Mouse (Mus musculus): ENCODE results near the gene Rnf186. TPM values are rescaled to one million over a fixed set of nuclear protein-coding genes. Genes with fewer than 3 reads are reported as not detected.
A peak's percentile ranks its signal among the peaks of the same experiment; 100 is the strongest.

The Rnf186 gene
- polyA plus RNA-seq, 1 experiment: 461 TPM

DNA sequence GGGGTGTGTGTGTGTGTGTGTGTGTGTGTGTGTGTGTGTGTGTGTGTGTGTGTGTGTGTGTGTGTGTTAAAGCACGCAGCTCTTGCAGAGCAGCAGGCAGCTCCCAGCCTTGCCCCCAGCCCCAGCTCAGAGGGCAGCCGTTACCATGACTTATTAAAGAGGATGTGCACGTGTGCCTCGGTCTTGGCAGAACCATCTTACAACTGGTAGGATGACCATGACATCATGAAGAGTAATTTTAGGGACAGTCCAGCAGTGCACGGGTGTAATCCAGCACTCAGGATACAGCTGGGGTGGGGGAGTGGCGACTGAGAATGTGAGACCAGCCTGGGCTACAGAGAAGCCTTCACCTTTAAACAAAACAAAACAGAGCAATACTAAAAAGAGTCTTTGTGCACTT, 38.3 kb downstream of the Rnf186 start:
- TF ChIP-seq CTCF (IDR thresholded peaks at IDR 0.05; ENCODE audit: extremely low read depth, insufficient read length, insufficient replicate concordance, low read depth, low read length): no peak
- no peak for TF ChIP-seq POLR2A (IDR thresholded peaks at IDR 0.05; ENCODE audit: low read depth, low read length)
- WGBS: 79% methylated on average over 6 of the region's 6 CpGs

DNA sequence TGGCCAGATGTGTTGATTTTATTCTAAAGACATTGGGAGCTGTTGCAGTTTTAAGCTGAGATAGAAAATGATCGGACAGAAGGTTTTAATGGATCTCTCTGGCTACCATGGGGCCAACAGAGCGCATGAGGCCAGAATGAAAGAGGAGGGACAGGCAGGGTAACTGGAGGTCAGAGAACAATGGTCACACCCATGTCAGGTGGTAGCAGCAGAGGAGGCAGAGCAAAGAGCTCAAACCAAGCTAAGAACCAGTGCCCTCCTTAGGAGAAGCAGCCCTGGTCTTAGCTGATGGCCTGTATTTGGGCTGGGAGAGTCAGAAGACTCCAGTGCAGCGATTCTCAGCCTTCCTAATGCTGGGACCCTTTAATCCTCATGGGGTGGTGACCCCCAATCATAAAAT, 40.4 kb downstream of the Rnf186 start:
- H3K27ac ChIP-seq (ENCODE audit: insufficient read depth, low read depth, low read length): peak overlapping the region; percentile 94
- no peaks in the 10 kb centered on the region for H3K27me3 ChIP-seq (ENCODE audit: control insufficient read depth, insufficient read depth, low read length)
- peaks cover 47% of the 10 kb centered on the region for H3K4me1 ChIP-seq (ENCODE audit: control insufficient read depth, insufficient read depth, insufficient read length, low read length)
- H3K36me3 ChIP-seq (ENCODE audit: control insufficient read depth, insufficient read depth, low read length): peaks cover 8% of the 10 kb centered on the region
- TF ChIP-seq CTCF (IDR thresholded peaks at IDR 0.05; ENCODE audit: extremely low read depth, insufficient read length, insufficient replicate concordance, low read depth, low read length) (no peak), POLR2A (IDR thresholded peaks at IDR 0.05; ENCODE audit: low read depth, low read length) (no peak)
- H3K4me3 ChIP-seq (ENCODE audit: low read depth, low read length): no peak overlapping the region
- WGBS: 44% methylated on average over 3 of the region's 3 CpGs

More for the DNA sequence above, 38.3 kb downstream of the Rnf186 start:
- H3K27me3 ChIP-seq (ENCODE audit: control insufficient read depth, insufficient read depth, low read length): no peaks in the 10 kb centered on the region
- no peak overlapping the region for H3K4me3 ChIP-seq (ENCODE audit: low read depth, low read length)
- peak overlapping the region; percentile 96; the same call in 1 of the 2 replicates for H3K27ac ChIP-seq (ENCODE audit: insufficient read depth, low read depth, low read length)
- peaks cover 55% of the 10 kb centered on the region for H3K4me1 ChIP-seq (ENCODE audit: control insufficient read depth, insufficient read depth, insufficient read length, low read length)
- peaks cover 1% of the 10 kb centered on the region; the same call in 1 of the 2 replicates for H3K36me3 ChIP-seq (ENCODE audit: control insufficient read depth, insufficient read depth, low read length)

DNA sequence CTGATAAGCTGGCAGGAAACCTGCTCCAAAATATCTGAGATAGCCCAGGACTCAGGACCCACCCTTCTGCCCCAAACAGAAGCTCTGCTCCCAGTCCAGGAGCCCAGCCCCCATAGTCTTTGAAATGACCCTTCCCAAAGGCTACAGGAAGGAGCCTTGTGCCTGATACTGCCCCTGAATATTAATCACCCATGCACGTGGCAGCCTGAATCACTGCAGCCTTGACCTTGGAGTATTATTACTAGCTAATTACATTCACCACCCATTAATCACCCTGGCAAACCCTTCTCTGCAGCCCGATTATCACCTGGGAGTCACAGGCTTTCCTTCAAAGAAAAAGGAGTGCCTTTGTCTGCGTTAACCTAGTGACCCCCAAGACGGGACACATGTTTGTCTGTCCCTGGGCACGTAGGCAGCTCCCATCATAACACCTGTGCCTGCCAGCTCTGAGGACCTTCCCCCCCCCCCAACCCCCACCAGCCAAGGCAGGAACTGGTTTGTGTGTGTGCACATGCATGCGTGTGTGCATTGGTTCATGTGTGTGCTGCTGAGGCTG, 41.1 kb downstream of the Rnf186 start:
- H3K27me3 ChIP-seq (ENCODE audit: control insufficient read depth, insufficient read depth, low read length): no peaks in the 10 kb centered on the region
- peak overlapping the region; percentile 94 for H3K27ac ChIP-seq (ENCODE audit: insufficient read depth, low read depth, low read length)
- H3K4me1 ChIP-seq (ENCODE audit: control insufficient read depth, insufficient read depth, insufficient read length, low read length): peaks cover 43% of the 10 kb centered on the region
- peaks cover 11% of the 10 kb centered on the region for H3K36me3 ChIP-seq (ENCODE audit: control insufficient read depth, insufficient read depth, low read length)
- WGBS: 22% methylated on average over 6 of the region's 6 CpGs
- no peak overlapping the region for H3K4me3 ChIP-seq (ENCODE audit: low read depth, low read length)
- TF ChIP-seq CTCF (IDR thresholded peaks at IDR 0.05; ENCODE audit: extremely low read depth, insufficient read length, insufficient replicate concordance, low read depth, low read length): no peak
- no peak for TF ChIP-seq POLR2A (IDR thresholded peaks at IDR 0.05; ENCODE audit: low read depth, low read length)

DNA sequence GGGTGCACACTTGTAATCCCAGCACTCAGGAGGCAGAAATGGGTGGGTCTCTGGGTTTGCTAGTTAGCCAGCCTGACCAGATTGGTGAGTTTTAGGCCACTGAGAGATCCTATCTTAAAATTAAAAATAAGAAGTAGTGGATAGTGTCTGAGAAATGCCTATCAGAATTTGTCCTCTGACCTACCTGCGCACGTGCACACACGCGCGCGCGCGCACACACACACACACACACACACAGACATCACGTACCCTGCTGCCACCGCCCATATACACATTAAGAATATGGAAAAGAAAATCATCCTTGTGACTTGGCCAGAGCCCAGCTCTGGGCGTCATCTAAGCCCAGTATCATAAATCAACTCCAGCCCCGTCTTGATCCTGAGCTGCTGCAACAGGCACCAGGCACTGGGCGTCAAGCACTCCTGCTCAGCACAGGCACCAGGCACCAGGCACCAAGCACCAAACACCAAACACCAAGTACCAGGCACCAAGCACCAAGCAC, 44.3 kb downstream of the Rnf186 start:
- H3K27me3 ChIP-seq (ENCODE audit: control insufficient read depth, insufficient read depth, low read length): no peaks in the 10 kb centered on the region

DNA sequence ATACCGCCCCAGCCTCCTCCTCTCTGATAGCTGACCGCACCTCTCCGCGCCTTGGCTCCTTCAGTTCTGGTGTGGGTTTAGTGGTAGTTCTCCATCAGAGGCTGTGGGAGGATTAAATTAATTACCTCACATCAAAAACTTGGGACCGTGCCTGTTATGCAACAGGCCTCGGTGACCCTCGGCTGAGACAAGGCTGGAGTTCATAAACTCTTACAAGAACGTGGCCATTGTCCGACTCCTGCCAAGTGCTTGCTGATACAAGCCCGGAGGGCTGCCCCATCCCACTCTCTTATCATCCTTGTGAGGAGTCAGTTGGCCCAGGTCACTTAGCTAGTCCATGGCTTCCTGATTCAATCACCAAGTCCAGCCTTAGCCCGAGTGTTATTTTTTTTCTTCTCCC, 46.4 kb downstream of the Rnf186 start:
- no peak overlapping the region for H3K27ac ChIP-seq (ENCODE audit: insufficient read depth, low read depth, low read length)
- H3K4me3 ChIP-seq (ENCODE audit: low read depth, low read length): no peak overlapping the region
- no peaks in the 10 kb centered on the region for H3K27me3 ChIP-seq (ENCODE audit: control insufficient read depth, insufficient read depth, low read length)
- 79% methylated on average over 11 of the region's 11 CpGs for WGBS
- H3K4me1 ChIP-seq (ENCODE audit: control insufficient read depth, insufficient read depth, insufficient read length, low read length): peaks cover 29% of the 10 kb centered on the region
- TF ChIP-seq CTCF (IDR thresholded peaks at IDR 0.05; ENCODE audit: extremely low read depth, insufficient read length, insufficient replicate concordance, low read depth, low read length) (no peak), POLR2A (IDR thresholded peaks at IDR 0.05; ENCODE audit: low read depth, low read length) (no peak)
- H3K36me3 ChIP-seq (ENCODE audit: control insufficient read depth, insufficient read depth, low read length): peaks cover 18% of the 10 kb centered on the region

More for the DNA sequence above, 44.3 kb downstream of the Rnf186 start:
- 81% methylated on average over 13 of the region's 13 CpGs for WGBS
- Histone ChIP-seq H3K27ac (ENCODE audit: insufficient read depth, low read depth, low read length) (no peak overlapping the region), H3K4me1 (ENCODE audit: control insufficient read depth, insufficient read depth, insufficient read length, low read length) (peaks cover 31% of the 10 kb centered on the region), H3K36me3 (ENCODE audit: control insufficient read depth, insufficient read depth, low read length) (peaks cover 18% of the 10 kb centered on the region), H3K4me3 (ENCODE audit: low read depth, low read length) (no peak overlapping the region)
- TF ChIP-seq POLR2A (IDR thresholded peaks at IDR 0.05; ENCODE audit: low read depth, low read length): no peak
- no peak for TF ChIP-seq CTCF (IDR thresholded peaks at IDR 0.05; ENCODE audit: extremely low read depth, insufficient read length, insufficient replicate concordance, low read depth, low read length)

DNA sequence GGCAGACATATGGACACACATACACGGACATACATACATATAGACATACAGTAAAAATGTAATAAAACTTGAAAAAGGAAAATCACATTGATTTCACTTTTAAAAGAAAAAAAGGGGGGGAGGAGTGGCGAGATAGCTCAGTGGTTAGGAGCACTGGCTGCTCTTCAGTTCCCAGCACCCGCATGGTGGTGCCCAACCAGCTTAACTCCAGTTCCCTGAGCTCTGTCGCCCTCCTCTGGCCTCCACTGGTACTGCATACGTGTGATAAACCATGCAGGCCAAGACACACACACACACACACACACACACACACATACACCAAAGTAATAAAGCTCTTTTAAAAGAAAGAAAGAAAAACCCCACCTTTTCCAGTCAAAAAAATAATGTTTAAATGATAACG, 47.9 kb downstream of the Rnf186 start:
- TF ChIP-seq POLR2A (IDR thresholded peaks at IDR 0.05; ENCODE audit: low read depth, low read length) (no peak), CTCF (IDR thresholded peaks at IDR 0.05; ENCODE audit: extremely low read depth, insufficient read length, insufficient replicate concordance, low read depth, low read length) (peak; percentile 60; the same call in 1 of the 2 replicates)
- 92% methylated on average over 6 of the region's 6 CpGs for WGBS
- H3K4me1 ChIP-seq (ENCODE audit: control insufficient read depth, insufficient read depth, insufficient read length, low read length): peaks cover 34% of the 10 kb centered on the region
- no peaks in the 10 kb centered on the region for H3K27me3 ChIP-seq (ENCODE audit: control insufficient read depth, insufficient read depth, low read length)
- H3K4me3 ChIP-seq (ENCODE audit: low read depth, low read length): no peak overlapping the region
- peaks cover 18% of the 10 kb centered on the region for H3K36me3 ChIP-seq (ENCODE audit: control insufficient read depth, insufficient read depth, low read length)
- no peak overlapping the region for H3K27ac ChIP-seq (ENCODE audit: insufficient read depth, low read depth, low read length)

Other genes starting within 250 kb of the Rnf186 start
- gene Pla2g2c, start 242.3 kb upstream of the Rnf186 start, polyA plus RNA-seq (2012; rRNA removed): 0.13 and 0.24 TPM in 2 replicates
- 0.96 and 1.2 TPM in 2 replicates for gene Ubxn10, start 229.9 kb upstream of the Rnf186 start, polyA plus RNA-seq (2012; rRNA removed)
- gene Pla2g2f, start 209.5 kb upstream of the Rnf186 start, polyA plus RNA-seq (2012; rRNA removed): 4.4 and 14.5 TPM in 2 replicates
- gene Pla2g2d, start 191.4 kb upstream of the Rnf186 start, polyA plus RNA-seq (2012; rRNA removed): 6.5 and 7.8 TPM in 2 replicates
- gene Pla2g5, start 103.6 kb upstream of the Rnf186 start, polyA plus RNA-seq (2012; rRNA removed): 6.0 and 11.6 TPM in 2 replicates
- gene Gm13030, start 93.1 kb upstream of the Rnf186 start, polyA plus RNA-seq (2012; rRNA removed): not detected in 2 replicates
- 0.16 and 0.67 TPM in 2 replicates for gene Pla2g2e, start 89.2 kb upstream of the Rnf186 start, polyA plus RNA-seq (2012; rRNA removed)
- gene Otud3, start 53.2 kb upstream of the Rnf186 start, polyA plus RNA-seq (2012; rRNA removed): 7.4 and 10.3 TPM in 2 replicates
- 23.2 and 34.2 TPM in 2 replicates for gene Tmco4, start 5.8 kb downstream of the Rnf186 start, polyA plus RNA-seq (2012; rRNA removed)
- gene Htr6, start 108.5 kb downstream of the Rnf186 start, polyA plus RNA-seq (2012; rRNA removed): 0.76 and 1.8 TPM in 2 replicates
- 72.9 and 160 TPM in 2 replicates for gene Nbl1, start 125.9 kb downstream of the Rnf186 start, polyA plus RNA-seq (2012; rRNA removed)
- 15.4 and 29.4 TPM in 2 replicates for gene Minos1, start 164.0 kb downstream of the Rnf186 start, polyA plus RNA-seq (2012; rRNA removed)
- 159 and 390 TPM in 2 replicates for gene Capzb, start 225.8 kb downstream of the Rnf186 start, polyA plus RNA-seq (2012; rRNA removed)

All from small intestine, adult 2 months (tissue).